Mouse (Mus musculus) brown adipose tissue, adult 24 weeks (tissue): ENCODE measurements around the gene Hip1. TPM values are rescaled to one million over a fixed set of nuclear protein-coding genes. Genes with fewer than 3 reads are reported as not detected.

Source experiments
- H3K27ac ChIP-seq: fragments of 200-500 bp; replicated peaks from 2 replicates; pipeline ENCODE4 v1.5.1; 2012; ENCODE audit warnings: low read depth, mild to moderate bottlenecking, low read length
- H3K4me1 ChIP-seq: fragments of 200-500 bp; 2 replicates; pipeline ENCODE4 v1.6.1; 2012; ENCODE audit warnings: low read length, mixed read lengths; ENCODE audit not compliant: control insufficient read depth, insufficient read depth, insufficient read length
- H3K4me3 ChIP-seq: fragments of 200-500 bp; 2 replicates; pipeline ENCODE4 v1.5.1; 2012; ENCODE audit warnings: low read depth, mild to moderate bottlenecking, low read length, moderate library complexity; ENCODE audit not compliant: insufficient read depth
- polyA plus RNA-seq: library from polyadenylated mRNA; stranded (reverse); fragments of >200 nt; gene quantifications from 2 replicates; pipeline ENCODE4 v1.2.4, GENCODE M21; 2012; ENCODE audit not compliant: missing spikeins, insufficient read depth, insufficient read length

The Hip1 gene
- polyA plus RNA-seq, 1 experiment: 7.9 TPM

DNA sequence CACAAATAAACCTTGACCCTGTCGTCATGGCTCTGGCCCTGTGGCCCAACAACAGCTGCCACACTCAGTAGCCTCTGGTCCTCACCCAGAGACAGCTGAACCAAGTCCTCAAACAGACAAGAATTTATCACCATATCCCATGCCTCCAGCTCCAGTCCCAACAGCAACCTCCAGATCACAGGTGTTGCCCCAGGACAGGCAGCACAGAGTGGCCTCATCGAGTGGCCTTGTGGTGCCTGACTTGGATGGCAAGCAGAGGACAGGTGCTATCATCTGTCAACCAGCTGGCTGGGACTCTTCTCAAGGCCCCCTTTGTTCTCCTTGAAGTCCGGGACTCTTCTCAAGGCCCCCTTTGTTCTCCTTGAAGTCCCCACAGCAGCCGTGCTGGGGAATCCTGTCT, 31.8 kb downstream of the Hip1 start:
- Histone ChIP-seq H3K27ac (no peak overlapping the region), H3K4me3 (no peak overlapping the region), H3K4me1 (peaks cover 7% of the 10 kb centered on the region)

GRCm38 (mm10) chr5:135511105-135511504, 33.8 kb downstream of the Hip1 start:
- no peak overlapping the region for H3K27ac ChIP-seq
- peaks cover 17% of the 10 kb centered on the region for H3K4me1 ChIP-seq
- no peak overlapping the region for H3K4me3 ChIP-seq

DNA sequence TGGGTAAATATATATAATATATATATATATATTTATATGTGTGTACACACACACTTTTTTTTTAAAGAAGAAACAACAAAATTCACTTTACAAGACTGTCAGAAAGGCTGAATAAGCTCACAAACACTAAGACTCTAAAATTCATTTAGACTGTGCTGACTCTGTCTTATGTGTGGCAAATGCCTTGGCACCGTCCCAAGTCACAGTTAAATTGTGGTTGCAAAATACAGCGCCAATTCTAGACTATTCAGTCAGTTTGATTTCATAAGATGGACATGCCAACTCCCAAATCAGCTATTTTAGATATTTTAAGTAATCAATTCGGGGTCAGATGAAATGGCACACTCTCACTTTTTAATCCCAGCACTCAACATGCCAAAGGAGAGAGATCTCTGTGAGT, 36.6 kb downstream of the Hip1 start:
- Histone ChIP-seq H3K27ac (peak overlapping the region; percentile 85), H3K4me1 (peaks cover 17% of the 10 kb centered on the region), H3K4me3 (no peak overlapping the region)

GRCm38 (mm10) chr5:135507561-135508273, 37.2 kb downstream of the Hip1 start:
- Histone ChIP-seq H3K27ac (peak overlapping the region; percentile 62), H3K4me1 (peaks cover 17% of the 10 kb centered on the region), H3K4me3 (no peak overlapping the region)

- Histone ChIP-seq H3K4me3 (no peak overlapping the region), H3K4me1 (peaks cover 21% of the 10 kb centered on the region), H3K27ac (no peak overlapping the region)
These were observed 39.5 kb downstream of the Hip1 start for GRCm38 (mm10) chr5:135505442-135505841.

GRCm38 (mm10) chr5:135502931-135503330, 42.0 kb downstream of the Hip1 start:
- Histone ChIP-seq H3K4me1 (peaks cover 15% of the 10 kb centered on the region), H3K4me3 (no peak overlapping the region), H3K27ac (no peak overlapping the region)

DNA sequence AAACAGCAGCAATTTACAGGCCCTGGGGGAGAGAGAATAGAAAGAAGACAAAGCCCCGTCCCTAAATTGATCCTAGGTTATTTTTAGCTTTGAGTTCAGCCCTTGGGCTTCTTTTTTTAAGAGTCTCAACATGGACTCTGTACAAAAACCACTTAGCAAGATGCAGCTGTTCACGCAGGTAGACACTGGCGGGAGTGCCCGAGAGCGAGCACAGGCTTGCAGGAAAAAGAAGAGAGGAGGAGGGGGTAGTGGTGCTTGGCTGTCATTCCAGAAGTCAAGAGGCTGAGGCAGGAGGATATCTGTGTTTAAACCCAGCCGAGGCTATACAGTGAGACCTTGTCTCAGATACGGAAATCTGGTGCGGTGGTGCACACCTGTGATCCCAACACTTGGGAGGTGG, 42.9 kb downstream of the Hip1 start:
- no peak overlapping the region for H3K27ac ChIP-seq
- H3K4me3 ChIP-seq: no peak overlapping the region
- H3K4me1 ChIP-seq: peaks cover 13% of the 10 kb centered on the region

- Histone ChIP-seq H3K4me1 (peaks cover 10% of the 10 kb centered on the region), H3K4me3 (no peak overlapping the region), H3K27ac (no peak overlapping the region)
These were observed 46.0 kb downstream of the Hip1 start for GRCm38 (mm10) chr5:135498914-135499313.

DNA sequence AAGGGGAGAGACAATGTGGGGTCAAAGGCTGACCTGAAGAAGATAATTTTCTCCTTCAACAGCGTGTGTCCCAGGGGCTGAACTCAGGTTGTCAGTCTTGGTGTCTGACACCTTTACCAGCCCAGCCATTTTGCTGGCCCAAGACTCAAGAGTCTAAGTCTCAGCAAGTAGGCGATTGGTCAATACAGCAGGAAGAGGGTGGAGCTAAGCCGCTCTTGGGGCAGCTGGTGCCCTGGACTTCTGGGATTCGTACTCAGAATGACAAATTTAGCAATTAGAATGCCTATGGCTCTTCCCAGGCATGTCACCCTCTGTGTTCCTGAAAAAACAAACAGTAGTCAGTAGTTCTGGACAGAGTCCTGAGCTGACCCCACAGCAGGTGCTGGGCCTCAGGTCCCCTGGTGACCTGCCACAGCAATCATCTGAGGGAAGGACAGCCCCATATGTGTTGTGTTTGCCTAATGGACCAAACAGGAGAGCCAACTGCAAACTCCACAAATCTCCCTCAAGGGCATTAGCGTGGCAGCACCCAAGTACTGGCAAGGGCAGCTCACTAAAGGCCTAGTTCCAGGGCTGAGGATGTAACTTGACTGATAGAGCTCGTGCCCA, 47.5 kb downstream of the Hip1 start:
- Histone ChIP-seq H3K4me1 (peaks cover 12% of the 10 kb centered on the region), H3K27ac (peak overlapping the region; percentile 31; the same call in 1 of the 2 replicates), H3K4me3 (no peak overlapping the region)

GRCm38 (mm10) chr5:135496489-135496888, 48.4 kb downstream of the Hip1 start:
- Histone ChIP-seq H3K4me1 (peaks cover 11% of the 10 kb centered on the region), H3K27ac (no peak overlapping the region), H3K4me3 (no peak overlapping the region)

DNA sequence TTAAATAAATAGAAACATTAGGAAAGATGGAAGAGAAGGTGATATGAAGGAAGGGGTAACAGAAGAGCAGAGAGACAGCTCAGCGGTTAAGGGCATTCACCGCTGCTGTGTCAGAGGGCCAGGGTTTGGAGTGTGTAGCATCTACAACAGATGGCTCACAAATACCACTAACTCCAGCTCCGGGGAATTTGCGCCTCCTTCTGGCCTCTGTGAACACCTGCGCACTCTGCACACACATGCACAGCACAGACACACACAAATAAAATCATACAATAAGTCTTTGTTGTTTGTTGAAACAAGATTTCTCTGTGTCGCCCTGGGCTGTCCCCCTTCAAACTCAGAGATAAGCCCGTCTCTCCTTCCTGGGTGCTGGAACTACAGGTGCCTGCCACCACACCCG, 49.4 kb downstream of the Hip1 start:
- no peak overlapping the region for H3K4me3 ChIP-seq
- H3K27ac ChIP-seq: no peak overlapping the region
- peaks cover 13% of the 10 kb centered on the region for H3K4me1 ChIP-seq

- H3K27ac ChIP-seq: 0 out of 2 replicates have a peak overlapping the region, but pooled peaks have one; percentile 27
- H3K4me1 ChIP-seq: peaks cover 19% of the 10 kb centered on the region
- H3K4me3 ChIP-seq: no peak overlapping the region
These were observed 50.6 kb downstream of the Hip1 start for GRCm38 (mm10) chr5:135494183-135494910.

DNA sequence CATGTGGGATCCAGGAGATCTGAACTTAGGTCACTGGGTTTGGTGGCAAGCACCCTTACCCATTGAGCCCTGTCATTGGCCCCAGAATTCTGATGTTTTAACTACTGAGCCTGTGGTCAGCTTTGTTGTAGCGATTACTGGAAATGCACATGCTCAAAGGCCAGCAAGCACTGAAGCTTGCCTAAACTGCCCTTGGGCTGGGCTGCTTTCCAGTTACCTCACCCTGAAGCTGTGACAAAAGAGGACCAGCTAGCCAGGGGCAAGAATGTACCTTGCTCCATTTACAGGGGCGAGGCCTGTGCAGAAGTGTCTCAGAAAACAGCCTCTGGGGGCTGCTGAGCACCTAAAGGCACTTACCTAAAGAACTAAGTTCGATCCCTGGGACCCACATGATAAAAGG, 51.8 kb downstream of the Hip1 start:
- peaks cover 24% of the 10 kb centered on the region for H3K4me1 ChIP-seq
- no peak overlapping the region for H3K27ac ChIP-seq

GRCm38 (mm10) chr5:135492126-135492525, 52.8 kb downstream of the Hip1 start:
- H3K4me1 ChIP-seq: peaks cover 22% of the 10 kb centered on the region

More for the DNA sequence above, 51.8 kb downstream of the Hip1 start:
- H3K4me3 ChIP-seq: no peak overlapping the region

DNA sequence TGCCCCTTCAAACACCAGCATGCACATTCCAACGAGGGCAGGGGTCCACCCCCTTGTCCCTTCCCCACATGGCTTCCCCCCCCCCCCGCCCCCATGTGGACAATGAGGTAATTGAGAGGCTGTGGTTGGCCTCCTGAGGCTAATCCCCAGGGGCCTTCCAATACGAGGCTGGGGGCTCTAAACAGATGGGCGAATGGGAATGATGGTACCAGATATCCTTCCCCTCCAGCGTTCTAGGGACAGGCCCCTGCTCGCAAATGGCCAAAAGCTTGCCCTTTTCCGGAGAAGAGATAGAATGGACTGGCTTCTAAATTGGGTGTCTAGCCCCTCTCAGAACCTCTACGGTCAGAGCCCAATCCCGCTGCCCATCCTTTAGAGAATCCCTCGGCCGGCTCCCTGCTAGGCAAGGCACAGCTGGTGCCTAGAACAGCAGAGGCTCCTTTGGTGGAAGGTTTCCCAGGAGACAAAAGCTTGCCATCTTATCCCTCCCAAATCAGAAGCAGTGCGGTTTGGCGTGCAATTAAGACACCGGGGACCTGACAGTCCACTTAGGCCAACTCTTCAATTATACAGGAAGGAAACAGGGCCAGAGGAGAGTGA, 55.1 kb downstream of the Hip1 start:
- Histone ChIP-seq H3K27ac (peak overlapping the region; percentile 45), H3K4me3 (peak overlapping the region; percentile 76), H3K4me1 (peaks cover 31% of the 10 kb centered on the region)

More at GRCm38 (mm10) chr5:135492126-135492525, 52.8 kb downstream of the Hip1 start:
- Histone ChIP-seq H3K27ac (no peak overlapping the region), H3K4me3 (no peak overlapping the region)
